Comparison of ENCODE assay signal across 18 mouse cellular contexts in genomic region chr5:120146909-120147308, GRCm38 (mm10). TPM values are rescaled to one million over a fixed set of nuclear protein-coding genes. Genes with fewer than 3 reads are reported as not detected.
DNase-seq lines count a peak whose midpoint lies in the region; ATAC-seq lines count a peak whose summit lies in the region.
"Had no signal": no experiment of that assay in that cellular context is flagged by ENCODE, and none has a peak within 500 bp of the region (broad histone marks: within the 10 kb centered on the region; RNA-seq: fewer than 3 reads in every experiment).

No protein-coding gene starts in this region.

- H3K9ac ChIP-seq in hindbrain, embryonic 14.5 days = peak overlapping the region; percentile 8; the same call in 1 of the 2 replicates
- no peak overlapping the region for H3K9ac ChIP-seq in hindbrain, embryonic 12.5 days
- no peak overlapping the region for H3K9ac ChIP-seq in limb, embryonic 11.5 days (ENCODE audit: low read length)
- H3K9ac ChIP-seq: embryonic facial prominence, embryonic 13.5 days; heart, embryonic 12.5 days; liver, embryonic 12.5 days had no signal

- H3K4me3 ChIP-seq in hindbrain, embryonic 14.5 days (replicated peaks; ENCODE audit: low read length) = no peak overlapping the region
- no peak overlapping the region for H3K4me3 ChIP-seq in hindbrain, embryonic 12.5 days
- H3K4me3 ChIP-seq in limb, embryonic 11.5 days (ENCODE audit: low read depth, low read length) = no peak overlapping the region
- H3K4me3 ChIP-seq: embryonic facial prominence, embryonic 13.5 days; heart, embryonic 12.5 days; liver, embryonic 12.5 days; megakaryocyte, embryonic 14.5 days had no signal

- peak overlapping the region; percentile 90; the same call in 1 of the 2 replicates for H3K27ac ChIP-seq in hindbrain, embryonic 14.5 days
- no peak overlapping the region for H3K27ac ChIP-seq in hindbrain, embryonic 12.5 days
- H3K27ac ChIP-seq in limb, embryonic 11.5 days (replicated peaks; ENCODE audit: low read depth, low read length) = no peak overlapping the region
- H3K27ac ChIP-seq: embryonic facial prominence, embryonic 13.5 days; liver, embryonic 12.5 days had no signal

- DNase-seq in hindbrain, embryonic 14.5 days (ENCODE audit: low spot score) = no peak
- peak; percentile 53 for DNase-seq in 3T3-L1 (ENCODE audit: low read depth, low spot score)
- peak; percentile 33 for DNase-seq in embryo, embryonic 10.5 days (ENCODE audit: low spot score)
- no peak for DNase-seq in limb, embryonic 11.5 days (ENCODE audit: low spot score)
- no peak for DNase-seq in cerebellum, adult 9-11 months
- no peak for DNase-seq in layer of hippocampus, adult 11-12 months (ENCODE audit: low spot score)
- DNase-seq: adrenal gland, adult 2 months; cerebellum, postnatal 10 days; heart, adult 11 months; kidney, postnatal 14 days; lung, adult 2 months; spleen, adult 18-20 months; thymus, postnatal 36 days had no signal

- 85% methylated on average over 3 of the region's 3 CpGs for WGBS in hindbrain, embryonic 14.5 days
- 50% methylated on average over 3 of the region's 3 CpGs for WGBS in hindbrain, embryonic 12.5 days
- 56% methylated on average over 3 of the region's 3 CpGs for WGBS in limb, embryonic 11.5 days

- no peak for ATAC-seq in hindbrain, embryonic 14.5 days (ENCODE audit: low FRiP score)
- ATAC-seq in hindbrain, embryonic 12.5 days (ENCODE audit: low FRiP score) = no peak
- peak; percentile 61; the same call in 1 of the 2 replicates for ATAC-seq in limb, embryonic 11.5 days (ENCODE audit: insufficient number of reproducible peaks, low FRiP score, low TSS enrichment, low read depth)
- ATAC-seq: liver, embryonic 12.5 days had no signal

- H3K27me3 ChIP-seq in hindbrain, embryonic 14.5 days (ENCODE audit: control insufficient read depth, insufficient read depth, low read length) = no peaks in the 10 kb centered on the region
- H3K27me3 ChIP-seq in hindbrain, embryonic 12.5 days = no peaks in the 10 kb centered on the region; the same call in 1 of the 2 replicates
- H3K27me3 ChIP-seq in limb, embryonic 11.5 days (ENCODE audit: control insufficient read depth, insufficient read depth, low read length) = no peaks in the 10 kb centered on the region
- H3K27me3 ChIP-seq: embryonic facial prominence, embryonic 13.5 days; heart, embryonic 12.5 days; liver, embryonic 12.5 days had no signal

- peaks cover 18% of the 10 kb centered on the region for H3K36me3 ChIP-seq in hindbrain, embryonic 14.5 days (replicated peaks; ENCODE audit: control insufficient read depth, insufficient read depth)
- H3K36me3 ChIP-seq in hindbrain, embryonic 12.5 days = peaks cover 11% of the 10 kb centered on the region; the same call in 1 of the 2 replicates
- peaks cover 2% of the 10 kb centered on the region; the same call in 1 of the 2 replicates for H3K36me3 ChIP-seq in limb, embryonic 11.5 days (ENCODE audit: control insufficient read depth, insufficient read depth, low read length)

- peaks cover 8% of the 10 kb centered on the region; the same call in 1 of the 2 replicates for H3K4me1 ChIP-seq in hindbrain, embryonic 14.5 days (replicated peaks; ENCODE audit: control insufficient read depth, insufficient read depth, low read length)
- H3K4me1 ChIP-seq in hindbrain, embryonic 12.5 days = peaks cover 24% of the 10 kb centered on the region
- H3K4me1 ChIP-seq in limb, embryonic 11.5 days (ENCODE audit: control insufficient read depth, insufficient read depth, low read length) = 0 out of 2 replicates have a peak, but pooled peaks cover 7% of the 10 kb centered on the region

- no peaks in the 10 kb centered on the region for H3K9me3 ChIP-seq in hindbrain, embryonic 14.5 days (ENCODE audit: control insufficient read depth, low read length)
- H3K9me3 ChIP-seq in hindbrain, embryonic 12.5 days (replicated peaks) = no peaks in the 10 kb centered on the region
- H3K9me3 ChIP-seq in limb, embryonic 11.5 days (ENCODE audit: control insufficient read depth, low read length) = no peaks in the 10 kb centered on the region
- H3K9me3 ChIP-seq: embryonic facial prominence, embryonic 13.5 days; heart, embryonic 12.5 days; liver, embryonic 12.5 days; megakaryocyte, embryonic 14.5 days had no signal

- no peak overlapping the region for H3K4me2 ChIP-seq in hindbrain, embryonic 14.5 days (replicated peaks)
- no peak overlapping the region for H3K4me2 ChIP-seq in hindbrain, embryonic 12.5 days (replicated peaks)
- no peak overlapping the region for H3K4me2 ChIP-seq in limb, embryonic 11.5 days (ENCODE audit: low read depth, severe bottlenecking)
- H3K4me2 ChIP-seq: embryonic facial prominence, embryonic 13.5 days; heart, embryonic 12.5 days; liver, embryonic 12.5 days had no signal

RNA-seq across cellular contexts. Expression of gene Rbm19, which starts 30.6 kb away (rescaled TPM):
- polyA plus RNA-seq in hindbrain, embryonic 14.5 days (2014; fragmentation: Nextera tagmentation; extraction: Ambion mirVana) = 17.5 and 20.2 TPM in 2 replicates
- 26.3 and 28.2 TPM in 2 replicates for polyA plus RNA-seq in hindbrain, embryonic 12.5 days (2016; fragmentation: Nextera tagmentation; extraction: Ambion mirVana)
- polyA plus RNA-seq in limb, embryonic 11.5 days (2014; fragmentation: Nextera tagmentation; extraction: Ambion mirVana) = 22.5 and 24.2 TPM in 2 replicates

Comparison
In these comparisons a context has a peak if more than half of its experiments do, and no peak if none do; other contexts are left out.
1. DNase-seq: peak in 3T3-L1 (single experiment) and embryo, embryonic 10.5 days (single experiment); none in hindbrain, embryonic 14.5 days (single experiment), limb, embryonic 11.5 days (single experiment), cerebellum, adult 9-11 months (single experiment) and layer of hippocampus, adult 11-12 months (single experiment).